ENCODE assay signal across 8 mouse cellular contexts in genomic region chr5:123507936-123508723, GRCm38 (mm10). TPM values are rescaled to one million over a fixed set of nuclear protein-coding genes. Genes with fewer than 3 reads are reported as not detected.
DNase-seq lines count a peak whose midpoint lies in the region; ATAC-seq and TF ChIP-seq lines count a peak whose summit lies in the region.

No protein-coding gene starts in this region.

- H3K4me2 ChIP-seq in forebrain, embryonic 12.5 days: peak overlapping the region; percentile 91

- WGBS in forebrain, embryonic 12.5 days: under 1% methylated on average over 56 of the region's 59 CpGs
- WGBS in lung, adult 2 months: 1% methylated on average over 59 of the region's 59 CpGs
- WGBS in thymus, adult 2 months: 2% methylated on average over 59 of the region's 59 CpGs

- TF ChIP-seq POLR2A in lung, adult 2 months (IDR thresholded peaks at IDR 0.05; ENCODE audit: borderline replicate concordance, extremely low read depth, low read depth, low read length): no peak
- 0 out of 2 replicates have a peak, but pooled peaks have one; percentile 27 for TF ChIP-seq POLR2A in thymus, adult 2 months (IDR thresholded peaks at IDR 0.05; ENCODE audit: control insufficient read depth, extremely low read depth, insufficient read depth, low read length, poor library complexity)

- peak; percentile 89 for DNase-seq in ES-E14 (ENCODE audit: low read depth, low spot score)
- peak; percentile 68 for DNase-seq in c-Kit-positive CD71-positive TER-119-positive erythroid progenitor cells, embryonic 14.5 days (ENCODE audit: low spot score)
- peak; percentile 81 for DNase-seq in heart, postnatal 10 days
- peak; percentile 92 to 93 for DNase-seq in kidney, postnatal 4 days
- peak; percentile 79 for DNase-seq in lung, adult 2 months
- peak; percentile 78 for DNase-seq in ovary, adult 18-20 months (ENCODE audit: low spot score)
- peak; percentile 85 for DNase-seq in thymus, adult 2 months

- peaks cover 2 to 15% of the 10 kb centered on the region in 2 experiments; a peak in 3 of 4 replicates for H3K4me1 ChIP-seq in ES-E14 (ENCODE audit: control insufficient read depth in 2 of 2, insufficient read depth in 2 of 2, low read length in 2 of 2, poor library complexity in 1 of 2)
- H3K4me1 ChIP-seq in forebrain, embryonic 12.5 days: peaks cover 18% of the 10 kb centered on the region
- peaks cover 2% of the 10 kb centered on the region; the same call in 1 of the 2 replicates for H3K4me1 ChIP-seq in lung, adult 2 months (ENCODE audit: control insufficient read depth, insufficient read depth, low read length)
- peaks cover 14% of the 10 kb centered on the region for H3K4me1 ChIP-seq in thymus, adult 2 months (replicated peaks; ENCODE audit: control insufficient read depth, insufficient read depth, low read length)

- no peaks in the 10 kb centered on the region for H3K9me3 ChIP-seq in ES-E14 (ENCODE audit: control insufficient read depth, insufficient read depth, low read depth, low read length)
- no peaks in the 10 kb centered on the region for H3K9me3 ChIP-seq in forebrain, embryonic 12.5 days

- ATAC-seq in forebrain, embryonic 12.5 days (ENCODE audit: low FRiP score): peak; percentile 92

- in situ Hi-C loops in ES-E14 (cut with MboI; ENCODE audit: low sequenced_read_pairs in 2 of 2, unreplicated experiment in 2 of 2): no loop called here

- peaks cover 8% of the 10 kb centered on the region; the same call in 1 of the 2 replicates for H3K36me3 ChIP-seq in ES-E14 (ENCODE audit: control insufficient read depth, insufficient read depth, low read length, poor library complexity, severe bottlenecking)
- H3K36me3 ChIP-seq in forebrain, embryonic 12.5 days (replicated peaks): peaks cover 26% of the 10 kb centered on the region
- H3K36me3 ChIP-seq in thymus, adult 2 months (ENCODE audit: control insufficient read depth, insufficient read depth, low read length): no peaks in the 10 kb centered on the region

- no peak for TF ChIP-seq CTCF in lung, adult 2 months (IDR thresholded peaks at IDR 0.05; ENCODE audit: insufficient read depth, low read length)
- no peak for TF ChIP-seq CTCF in thymus, adult 2 months (IDR thresholded peaks at IDR 0.05; ENCODE audit: borderline replicate concordance, control insufficient read depth, extremely low read depth, insufficient read depth, low read length, poor library complexity)

- intact Hi-C loops in heart, postnatal 10 days (cut with DNase I): no loop called here

- peak overlapping the region; percentile 70 to 85 for H3K4me3 ChIP-seq in ES-E14 (ENCODE audit: insufficient read depth in 1 of 2, low read depth in 1 of 2, low read length in 2 of 2, poor library complexity in 1 of 2, severe bottlenecking in 1 of 2)
- peak overlapping the region; percentile 61 for H3K4me3 ChIP-seq in forebrain, embryonic 12.5 days (replicated peaks)
- H3K4me3 ChIP-seq in lung, adult 2 months (replicated peaks; ENCODE audit: extremely low read depth, low read depth, low read length): peak overlapping the region; percentile 58
- H3K4me3 ChIP-seq in thymus, adult 2 months (ENCODE audit: control insufficient read depth, insufficient read depth, low read length): peak overlapping the region; percentile 50

- peak overlapping the region; percentile 78 for H3K9ac ChIP-seq in ES-E14 (ENCODE audit: insufficient read depth, low read depth, low read length, poor library complexity, severe bottlenecking)
- H3K9ac ChIP-seq in forebrain, embryonic 12.5 days: peak overlapping the region; percentile 70

- peaks cover 9% of the 10 kb centered on the region for H3K27me3 ChIP-seq in forebrain, embryonic 12.5 days
- peaks cover 3% of the 10 kb centered on the region; the same call in 1 of the 2 replicates for H3K27me3 ChIP-seq in thymus, adult 2 months (ENCODE audit: control insufficient read depth, insufficient read depth, low read length)

- no peak overlapping the region for H3K27ac ChIP-seq in ES-E14 (ENCODE audit: insufficient read depth, low read depth, low read length, poor library complexity, severe bottlenecking)
- H3K27ac ChIP-seq in forebrain, embryonic 12.5 days: no peak overlapping the region
- H3K27ac ChIP-seq in thymus, adult 2 months (ENCODE audit: control insufficient read depth, insufficient read depth, low read length): no peak overlapping the region

TF ChIP-seq in ES-E14, 5 proteins besides CTCF, POLR2A, EP300 and RAD21:
- TF ChIP-seq MAFK (IDR thresholded peaks at IDR 0.05; ENCODE audit: insufficient read depth, low read depth, low read length): no peak
- TF ChIP-seq CHD2 (IDR thresholded peaks at IDR 0.05; ENCODE audit: low read depth, low read length): 0 out of 2 replicates have a peak, but pooled peaks have one; percentile 17
TF ChIP-seq in ES-E14: peak in this region for 1.

RNA-seq across cellular contexts. Expression of gene B3gnt4, which starts 2.1 kb away (rescaled TPM):
- 1.2 TPM in 2 replicates for total RNA-seq in ES-E14 (2012; rRNA removed)
- polyA plus RNA-seq in forebrain, embryonic 12.5 days (2016; fragmentation: Nextera tagmentation; extraction: Ambion mirVana): 1.8 and 2.1 TPM in 2 replicates
- total RNA-seq in heart, postnatal 10 days (2021): not detected
- 5.8 and 8.5 TPM in 2 replicates for polyA plus RNA-seq in lung, adult 2 months (2012; rRNA removed)
- 0.28 and 0.63 TPM in 2 replicates for polyA plus RNA-seq in thymus, adult 2 months (2012; rRNA removed)

RNA-seq across cellular contexts. Expression of gene Diablo, which starts 15.8 kb away (rescaled TPM):
- 54.1 and 57.9 TPM in 2 replicates for total RNA-seq in ES-E14 (2012; rRNA removed)
- polyA plus RNA-seq in forebrain, embryonic 12.5 days (2016; fragmentation: Nextera tagmentation; extraction: Ambion mirVana): 128 and 135 TPM in 2 replicates
- total RNA-seq in heart, postnatal 10 days (2021): 10 to 100 TPM; 54.5 to 59.1 TPM
- 37.4 and 58.4 TPM in 2 replicates for polyA plus RNA-seq in lung, adult 2 months (2012; rRNA removed)
- 88.1 and 104 TPM in 2 replicates for polyA plus RNA-seq in thymus, adult 2 months (2012; rRNA removed)

RNA-seq across cellular contexts. Expression of gene Gm49027, which starts 17.2 kb away (rescaled TPM):
- 0.94 and 1.2 TPM in 2 replicates for total RNA-seq in ES-E14 (2012; rRNA removed)
- polyA plus RNA-seq in forebrain, embryonic 12.5 days (2016; fragmentation: Nextera tagmentation; extraction: Ambion mirVana): 0.38 and 0.69 TPM in 2 replicates
- total RNA-seq in heart, postnatal 10 days (2021): not detected
- polyA plus RNA-seq in lung, adult 2 months (2012; rRNA removed): 14.2 and 15.2 TPM in 2 replicates
- 6.6 and 12.1 TPM in 2 replicates for polyA plus RNA-seq in thymus, adult 2 months (2012; rRNA removed)

RNA-seq across cellular contexts. Expression of gene Il31, which starts 18.8 kb away (rescaled TPM):
- total RNA-seq in ES-E14 (2012; rRNA removed): not detected in 2 replicates
- not detected in 2 replicates for polyA plus RNA-seq in forebrain, embryonic 12.5 days (2016; fragmentation: Nextera tagmentation; extraction: Ambion mirVana)
- not detected for total RNA-seq in heart, postnatal 10 days (2021)
- polyA plus RNA-seq in lung, adult 2 months (2012; rRNA removed): not detected in 2 replicates
- not detected in 2 replicates for polyA plus RNA-seq in thymus, adult 2 months (2012; rRNA removed)

RNA-seq across cellular contexts. Expression of gene Lrrc43, which starts 19.0 kb away (rescaled TPM):
- 0.16 TPM in 1 of 2 replicates, not detected in the other for total RNA-seq in ES-E14 (2012; rRNA removed)
- not detected in 2 replicates for polyA plus RNA-seq in forebrain, embryonic 12.5 days (2016; fragmentation: Nextera tagmentation; extraction: Ambion mirVana)
- not detected for total RNA-seq in heart, postnatal 10 days (2021)
- polyA plus RNA-seq in lung, adult 2 months (2012; rRNA removed): 3.4 and 3.8 TPM in 2 replicates
- 0.09 and 0.18 TPM in 2 replicates for polyA plus RNA-seq in thymus, adult 2 months (2012; rRNA removed)
